Mouse (Mus musculus) liver, postnatal 0 days (tissue): ENCODE data around the gene Dcst2. TPM values are rescaled to one million over a fixed set of nuclear protein-coding genes. Genes with fewer than 3 reads are reported as not detected.

Source experiments
- ATAC-seq: fragments of 200-750 bp; cut with Nextera tagmentation; 2 replicates; pipeline ENCODE4 v1.8.0; 2017; ENCODE audit warnings: mild to moderate bottlenecking, moderate library complexity
- DNase-seq: peaks from one replicate; pipeline ENCODE4 v3.0.0-alpha.2; 2016
- H3K27ac ChIP-seq: fragments of 300-500 bp; sonication (generic); 2 replicates; pipeline ENCODE4 v1.5.1; 2014; ENCODE audit warnings: antibody characterized with exemption, moderate library complexity, mild to moderate bottlenecking, low read depth
- H3K27me3 ChIP-seq: fragments of 300-500 bp; sonication (generic); 2 replicates; pipeline ENCODE4 v1.6.1; 2014; ENCODE audit warnings: low read length, control low read depth, mixed read lengths; ENCODE audit not compliant: insufficient read depth
- H3K36me3 ChIP-seq: fragments of 300-500 bp; sonication (generic); replicated peaks from 2 replicates; pipeline ENCODE4 v1.6.1; 2014; ENCODE audit warnings: mild to moderate bottlenecking, control low read depth, low read length, moderate library complexity, mixed read lengths; ENCODE audit not compliant: insufficient read depth
- H3K4me1 ChIP-seq: fragments of 300-500 bp; sonication (generic); 2 replicates; pipeline ENCODE4 v1.6.1; 2014; ENCODE audit warnings: antibody characterized with exemption, mild to moderate bottlenecking, control low read depth; ENCODE audit not compliant: insufficient read depth
- H3K4me2 ChIP-seq: fragments of 300-500 bp; sonication (generic); 2 replicates; pipeline ENCODE4 v1.6.1; 2014; ENCODE audit warnings: low read depth, mild to moderate bottlenecking, low read length, moderate library complexity, mixed read lengths
- H3K4me3 ChIP-seq: fragments of 300-500 bp; sonication (generic); 2 replicates; pipeline ENCODE4 v1.5.1; 2014; ENCODE audit warnings: low read depth, low read length
- H3K9ac ChIP-seq: fragments of 300-500 bp; sonication (generic); replicated peaks from 2 replicates; pipeline ENCODE4 v1.6.1; 2014; ENCODE audit warnings: mild to moderate bottlenecking, moderate library complexity
- H3K9me3 ChIP-seq: fragments of 300-500 bp; sonication (generic); 2 replicates; pipeline ENCODE4 v1.6.1; 2016; ENCODE audit warnings: mild to moderate bottlenecking, control low read depth, low read length, mixed read lengths
- CTCF ChIP-seq: sonication (generic); IDR thresholded peaks from 2 replicates; pipeline ENCODE4 v1.5.1; 2016; ENCODE audit warnings: antibody characterized with exemption, low read depth
- EP300 ChIP-seq: IDR thresholded peaks from 2 replicates; pipeline ENCODE4 v1.6.1; 2016; ENCODE audit warnings: antibody characterized with exemption, low read depth, mild to moderate bottlenecking
- WGBS: fragments of 180-500 bp; shearing (Covaris S2); extraction: QIAGEN DNeasy Blood & Tissue Kit; methylation state at CpG from one replicate; pipeline ENCODE4 v1.1.7; 2014; ENCODE audit not compliant: insufficient replicate concordance; 5-methylcytosine and 5-hydroxymethylcytosine counted together
- polyA plus RNA-seq: library from polyadenylated mRNA; unstranded; fragments of >200 nt; fragmentation: Nextera tagmentation; extraction: Ambion mirVana; gene quantifications from 2 replicates; pipeline ENCODE4 v1.2.1, GENCODE M21; 2015

Gene Dcst2
- polyA plus RNA-seq, 1 experiment from 2014 or later = 0.05 TPM

DNA sequence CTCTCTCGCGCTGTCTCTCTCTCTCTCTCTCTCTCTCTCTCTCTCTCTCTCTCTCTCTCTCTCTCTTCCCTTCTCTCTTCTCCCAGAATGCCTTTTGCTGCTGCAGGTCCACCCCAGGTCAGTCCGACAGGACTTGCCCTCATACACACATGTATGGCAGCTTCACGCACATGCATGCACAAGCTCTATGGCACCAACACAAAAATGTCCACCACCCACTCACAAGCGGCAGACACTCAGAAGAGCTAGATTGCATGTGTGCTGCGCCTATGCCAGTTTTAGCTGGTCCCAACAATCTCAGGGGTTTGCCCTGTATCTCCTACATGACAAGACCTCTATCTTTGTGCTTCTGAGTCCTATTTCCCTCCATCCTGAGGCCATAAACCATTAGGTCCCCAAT lies 44.5 kb upstream of the Dcst2 start:
- no peak overlapping the region for H3K27ac ChIP-seq
- ATAC-seq (no peak), DNase-seq (no peak)
- H3K27me3 ChIP-seq = peaks cover 63% of the 10 kb centered on the region
- no peak overlapping the region for H3K9ac ChIP-seq
- TF ChIP-seq CTCF (no peak), EP300 (no peak)
- no peaks in the 10 kb centered on the region for H3K9me3 ChIP-seq
- no peaks in the 10 kb centered on the region for H3K36me3 ChIP-seq
- no peak overlapping the region for H3K4me3 ChIP-seq
- peaks cover 40% of the 10 kb centered on the region for H3K4me1 ChIP-seq
- no peak overlapping the region for H3K4me2 ChIP-seq
- 68% methylated on average over 6 of the region's 6 CpGs for WGBS

DNA sequence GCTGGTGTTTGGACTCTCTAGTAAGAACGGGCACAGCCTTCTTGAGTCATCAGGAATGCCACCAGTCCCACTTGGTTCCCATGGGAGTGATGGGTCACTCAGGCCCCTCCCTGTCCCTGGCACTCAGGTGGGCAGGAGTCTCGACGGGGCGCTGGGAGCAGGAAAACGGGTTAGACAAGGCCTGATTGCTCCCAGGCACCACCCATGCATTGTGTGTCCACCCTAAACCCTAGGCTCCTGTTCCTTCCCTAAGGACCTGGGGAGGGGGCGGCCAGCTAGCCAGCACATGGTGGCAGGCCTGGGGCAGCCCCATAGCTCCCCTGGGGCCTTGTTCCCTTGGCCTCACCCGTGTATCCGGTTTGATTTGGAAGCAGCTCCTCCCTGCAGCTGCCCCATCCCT lies 43.5 kb upstream of the Dcst2 start:
- no peak for TF ChIP-seq CTCF
- TF ChIP-seq EP300 = no peak
- H3K4me2 ChIP-seq = no peak overlapping the region
- H3K4me1 ChIP-seq = peaks cover 45% of the 10 kb centered on the region
- H3K27ac ChIP-seq = no peak overlapping the region
- WGBS = 72% methylated on average over 8 of the region's 8 CpGs
- no peak overlapping the region for H3K9ac ChIP-seq
- no peak overlapping the region for H3K4me3 ChIP-seq
- no peaks in the 10 kb centered on the region for H3K36me3 ChIP-seq
- H3K9me3 ChIP-seq = no peaks in the 10 kb centered on the region
- no peak for DNase-seq
- peaks cover 73% of the 10 kb centered on the region for H3K27me3 ChIP-seq
- ATAC-seq = no peak

DNA sequence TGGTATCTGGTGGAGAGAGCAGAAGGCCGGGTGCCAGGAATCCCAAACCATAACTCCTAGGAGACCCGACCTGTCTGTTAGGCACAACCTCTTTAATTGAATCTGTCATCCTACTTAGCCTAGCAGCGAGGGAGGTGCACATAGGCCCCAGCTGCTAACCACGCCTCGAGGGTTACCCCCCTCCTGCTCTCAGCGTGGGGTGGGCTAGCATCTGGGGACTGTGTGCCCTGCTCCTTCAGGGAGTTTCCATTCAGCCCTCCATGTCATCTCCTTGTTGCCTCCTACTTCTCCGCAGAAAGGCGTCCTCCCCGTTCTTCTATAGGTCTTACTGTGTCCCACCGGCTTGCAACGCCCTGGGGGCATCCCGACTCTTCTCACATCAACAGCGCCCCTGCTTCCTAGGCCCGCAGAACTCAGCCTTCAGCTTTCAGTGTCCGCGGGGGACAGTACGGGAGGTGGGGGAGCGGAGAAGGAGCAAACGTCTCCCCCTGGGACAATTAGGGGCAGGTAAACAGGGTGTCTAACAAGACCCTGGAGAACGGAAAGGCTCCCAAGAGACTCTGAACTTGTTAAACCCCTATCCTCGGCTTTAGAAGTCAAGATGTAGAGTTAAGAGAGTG lies 42.7 kb upstream of the Dcst2 start:
- no peak for ATAC-seq
- Histone ChIP-seq H3K9ac (no peak overlapping the region), H3K27me3 (peaks cover 81% of the 10 kb centered on the region), H3K9me3 (no peaks in the 10 kb centered on the region), H3K4me2 (peak overlapping the region; percentile 61; the same call in 1 of the 2 replicates), H3K27ac (no peak overlapping the region), H3K36me3 (no peaks in the 10 kb centered on the region), H3K4me3 (peak overlapping the region; percentile 42), H3K4me1 (peaks cover 45% of the 10 kb centered on the region)
- DNase-seq = no peak
- 21% methylated on average over 21 of the region's 21 CpGs for WGBS
- TF ChIP-seq CTCF = no peak
- no peak for TF ChIP-seq EP300

DNA sequence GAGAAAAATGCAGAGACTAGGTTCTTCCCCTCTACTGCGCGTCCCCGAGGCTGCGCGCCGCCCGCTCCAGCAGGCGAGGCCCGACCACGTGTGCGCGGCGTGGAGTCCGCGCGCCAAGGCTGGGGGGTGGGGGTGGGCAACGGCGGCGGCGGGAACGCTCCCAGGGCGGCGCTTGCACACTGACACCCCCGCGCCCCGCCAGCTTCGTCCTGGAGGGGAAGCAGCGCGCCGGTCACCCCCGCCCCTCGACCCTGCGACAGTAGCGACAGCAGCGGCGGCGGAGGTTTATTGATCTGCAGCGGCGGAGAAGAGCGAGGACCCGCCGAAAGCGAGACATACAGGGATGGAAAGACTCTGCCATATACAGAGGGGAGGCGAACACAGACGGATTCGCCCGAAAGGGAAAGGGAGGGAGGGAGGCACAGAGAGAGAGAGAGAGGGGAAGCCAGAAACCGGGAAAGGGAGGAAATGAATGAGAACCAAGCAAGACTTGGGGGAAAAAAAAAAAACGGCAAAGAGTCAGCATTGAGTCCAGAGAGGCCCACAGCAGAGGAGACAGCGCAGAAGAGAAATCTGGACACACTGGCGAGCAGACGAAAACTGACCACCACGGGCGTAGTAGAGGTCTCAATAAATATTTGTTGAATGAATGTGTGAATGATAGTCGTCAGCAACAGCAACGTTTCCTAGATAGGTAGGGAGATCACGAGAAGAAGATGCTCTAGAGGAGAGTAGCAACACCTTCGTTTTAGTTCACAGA lies 42.0 kb upstream of the Dcst2 start:
- TF ChIP-seq CTCF = no peak
- TF ChIP-seq EP300 = no peak
- H3K4me1 ChIP-seq = peaks cover 45% of the 10 kb centered on the region
- no peak overlapping the region for H3K27ac ChIP-seq
- DNase-seq = no peak
- no peak overlapping the region for H3K9ac ChIP-seq
- H3K9me3 ChIP-seq = no peaks in the 10 kb centered on the region
- H3K4me3 ChIP-seq = peak overlapping the region; percentile 42
- ATAC-seq = no peak
- peaks cover 85% of the 10 kb centered on the region for H3K27me3 ChIP-seq
- H3K4me2 ChIP-seq = peak overlapping the region; percentile 61
- 3% methylated on average over 57 of the region's 58 CpGs for WGBS
- no peaks in the 10 kb centered on the region for H3K36me3 ChIP-seq

DNA sequence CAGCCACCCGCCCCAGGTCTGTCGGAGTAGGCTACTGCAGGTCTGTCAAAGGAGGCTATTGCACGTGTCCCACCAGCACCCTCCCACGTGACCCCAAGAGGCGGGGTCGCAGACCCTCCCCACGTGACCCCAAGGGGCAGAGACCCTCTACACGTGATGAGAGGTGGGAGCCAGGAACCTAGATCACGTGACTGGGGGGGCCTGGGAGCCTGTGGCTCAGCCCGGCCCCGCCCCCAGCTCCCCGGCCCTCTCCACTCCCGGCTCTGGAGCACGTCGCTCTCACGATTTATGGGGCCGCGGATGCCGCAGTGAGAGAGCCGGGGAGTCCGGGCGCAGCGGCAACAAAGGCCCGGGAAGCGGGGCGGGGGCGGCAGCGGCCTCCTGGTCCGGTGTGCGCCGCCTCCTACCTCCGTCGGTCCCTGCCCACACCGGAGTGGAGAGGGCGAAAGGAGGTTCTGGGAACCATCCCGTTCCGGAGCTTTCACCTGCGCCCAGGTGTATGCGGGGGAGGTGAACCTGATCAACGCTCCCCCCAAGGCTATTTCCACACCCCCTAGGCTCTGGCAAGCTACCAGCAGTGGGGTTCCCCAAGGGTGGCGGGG lies 41.1 kb upstream of the Dcst2 start:
- H3K4me3 ChIP-seq = peak overlapping the region; percentile 11; the same call in 1 of the 2 replicates
- no peak overlapping the region for H3K27ac ChIP-seq
- H3K9ac ChIP-seq = no peak overlapping the region
- peak overlapping the region; percentile 44 for H3K4me2 ChIP-seq
- WGBS = 1% methylated on average over 33 of the region's 41 CpGs
- H3K27me3 ChIP-seq = peaks cover 84% of the 10 kb centered on the region
- peaks cover 36% of the 10 kb centered on the region for H3K4me1 ChIP-seq
- ATAC-seq = no peak
- DNase-seq = no peak
- H3K36me3 ChIP-seq = no peaks in the 10 kb centered on the region
- no peaks in the 10 kb centered on the region for H3K9me3 ChIP-seq
- TF ChIP-seq CTCF (no peak), EP300 (no peak)
